Mouse (Mus musculus): ENCODE data around the gene Ifitm7. TPM values are rescaled to one million over a fixed set of nuclear protein-coding genes. Genes with fewer than 3 reads are reported as not detected.
"Not testable (repeated sequence)": the region's sequence is repeated elsewhere in the genome, so short reads cannot be mapped to it uniquely, and the experiment has no call there.

Ifitm7 gene
- polyA plus RNA-seq, 1 experiment from 2014 or later: not detected

DNA sequence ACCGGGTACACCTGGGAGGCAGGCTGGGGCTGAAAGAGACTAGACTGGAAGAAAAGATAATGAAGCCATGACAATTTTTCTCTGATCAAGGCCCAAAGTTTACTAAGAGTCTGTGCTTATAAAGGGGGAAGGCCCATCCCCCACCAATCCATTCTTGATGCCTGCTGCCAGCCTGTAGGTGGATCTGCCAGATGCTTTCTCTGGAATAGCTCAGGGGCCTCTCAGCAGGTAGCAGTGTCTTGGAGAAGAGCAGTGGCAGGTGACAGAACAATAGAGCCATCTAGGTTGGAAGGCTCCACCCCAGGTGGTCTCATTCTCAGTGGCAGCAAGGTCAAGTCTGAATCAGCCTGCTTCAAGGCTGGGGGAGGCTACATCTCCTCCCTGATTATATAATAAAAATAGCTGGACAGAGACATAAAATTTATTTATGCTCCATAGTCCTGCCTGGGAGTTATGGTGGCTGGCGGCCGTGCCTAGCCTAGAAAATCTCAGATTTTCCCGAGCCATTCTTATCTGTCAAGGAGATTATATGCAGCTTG is 10.3 kb downstream of the Ifitm7 start:
- not testable (repeated sequence) for H3K36me3 ChIP-seq; H3K4me2 ChIP-seq; H3K4me3 ChIP-seq (replicated peaks); DNase-seq; H3K9ac ChIP-seq; H3K27me3 ChIP-seq; H3K9me3 ChIP-seq (replicated peaks); ATAC-seq (ENCODE audit: low read depth); H3K27ac ChIP-seq; H3K4me1 ChIP-seq (replicated peaks)
- WGBS (ENCODE audit: insufficient replicate concordance): 79% methylated on average over 4 of the region's 4 CpGs

DNA sequence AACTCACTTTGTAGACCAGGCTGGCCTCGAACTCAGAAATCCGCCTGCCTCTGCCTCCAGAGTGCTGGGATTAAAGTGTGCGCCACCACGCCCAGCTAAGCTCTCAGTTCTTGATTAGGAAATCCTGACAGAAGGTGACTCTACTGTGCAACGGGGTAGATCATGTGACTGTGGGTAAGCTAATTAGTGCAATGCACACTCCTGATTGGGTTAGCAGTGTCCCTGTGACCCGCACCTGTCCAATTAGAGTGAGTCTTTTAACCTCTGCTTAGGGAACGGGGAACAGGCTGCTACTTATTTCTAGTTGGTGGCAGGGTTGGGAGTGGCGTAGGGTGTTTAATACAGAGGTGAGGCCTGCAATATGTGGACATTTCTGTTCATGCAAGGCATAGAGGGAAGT is 14.6 kb downstream of the Ifitm7 start:
- Histone ChIP-seq H3K9me3 (replicated peaks) (no peaks in the 10 kb centered on the region), H3K36me3 (no peaks in the 10 kb centered on the region), H3K4me3 (replicated peaks) (no peak overlapping the region), H3K4me2 (no peak overlapping the region), H3K27ac (no peak overlapping the region), H3K4me1 (replicated peaks) (no peaks in the 10 kb centered on the region), H3K9ac (no peak overlapping the region), H3K27me3 (no peaks in the 10 kb centered on the region)
- no peak for ATAC-seq (ENCODE audit: low read depth)
- DNase-seq: no peak
- 76% methylated on average over 8 of the region's 8 CpGs for whole genome bisulfite sequencing (ENCODE audit: insufficient replicate concordance)

DNA sequence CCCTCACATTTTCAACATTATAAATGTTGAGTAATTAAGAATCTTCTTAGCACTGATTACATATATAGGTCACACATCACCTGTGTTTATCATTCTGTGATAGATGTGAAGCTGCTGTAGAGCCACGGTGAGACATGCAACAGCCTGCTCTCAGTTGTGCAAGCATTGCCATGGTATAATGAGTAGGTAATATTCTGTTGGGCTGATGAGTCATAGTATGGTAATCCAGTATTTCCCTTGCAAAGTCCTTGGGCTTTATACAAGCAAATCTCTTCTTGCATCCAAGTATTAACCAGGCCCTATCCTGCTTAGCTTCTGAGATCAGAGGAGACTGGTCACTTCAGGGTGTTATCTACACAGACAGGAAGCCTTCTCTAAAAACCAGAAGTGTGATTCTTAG is 17.6 kb downstream of the Ifitm7 start:
- DNase-seq: no peak
- no peak for ATAC-seq (ENCODE audit: low read depth)
- 80% methylated on average over 1 of the region's 1 CpGs for WGBS (ENCODE audit: insufficient replicate concordance)
- H3K27me3 ChIP-seq: no peaks in the 10 kb centered on the region
- H3K9ac ChIP-seq: no peak overlapping the region
- no peaks in the 10 kb centered on the region for H3K4me1 ChIP-seq (replicated peaks)
- no peak overlapping the region for H3K4me2 ChIP-seq
- H3K9me3 ChIP-seq (replicated peaks): no peaks in the 10 kb centered on the region
- no peaks in the 10 kb centered on the region for H3K36me3 ChIP-seq
- no peak overlapping the region for H3K4me3 ChIP-seq (replicated peaks)
- no peak overlapping the region for H3K27ac ChIP-seq

DNA sequence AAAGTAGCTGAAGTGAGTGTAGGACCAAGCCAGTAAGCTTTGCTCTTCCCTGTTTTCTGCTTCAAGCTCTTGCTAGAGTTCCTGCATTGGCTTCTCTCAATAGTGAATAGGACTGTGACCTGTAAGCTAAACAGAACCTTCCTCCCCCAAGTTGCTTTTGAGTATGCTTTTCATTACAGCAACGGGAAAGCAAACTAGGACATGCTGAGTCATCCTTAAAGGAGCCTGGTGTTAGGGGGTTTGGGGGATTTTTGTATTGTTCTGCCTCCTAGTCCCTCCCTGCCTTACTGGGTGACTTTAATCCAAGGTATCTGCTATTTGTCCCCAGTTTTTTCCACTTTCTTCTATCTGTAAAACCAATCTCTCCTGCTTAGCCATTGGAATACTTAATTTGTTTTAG is 24.6 kb downstream of the Ifitm7 start:
- H3K4me1 ChIP-seq (replicated peaks): no peaks in the 10 kb centered on the region
- no peak overlapping the region for H3K27ac ChIP-seq
- ATAC-seq (ENCODE audit: low read depth) (no peak), DNase-seq (no peak)
- no peak overlapping the region for H3K9ac ChIP-seq
- H3K27me3 ChIP-seq: no peaks in the 10 kb centered on the region
- H3K4me3 ChIP-seq (replicated peaks): no peak overlapping the region
- H3K9me3 ChIP-seq (replicated peaks): no peaks in the 10 kb centered on the region
- H3K36me3 ChIP-seq: no peaks in the 10 kb centered on the region
- no peak overlapping the region for H3K4me2 ChIP-seq
- WGBS (ENCODE audit: insufficient replicate concordance): 10% methylated on average over 1 of the region's 1 CpGs

DNA sequence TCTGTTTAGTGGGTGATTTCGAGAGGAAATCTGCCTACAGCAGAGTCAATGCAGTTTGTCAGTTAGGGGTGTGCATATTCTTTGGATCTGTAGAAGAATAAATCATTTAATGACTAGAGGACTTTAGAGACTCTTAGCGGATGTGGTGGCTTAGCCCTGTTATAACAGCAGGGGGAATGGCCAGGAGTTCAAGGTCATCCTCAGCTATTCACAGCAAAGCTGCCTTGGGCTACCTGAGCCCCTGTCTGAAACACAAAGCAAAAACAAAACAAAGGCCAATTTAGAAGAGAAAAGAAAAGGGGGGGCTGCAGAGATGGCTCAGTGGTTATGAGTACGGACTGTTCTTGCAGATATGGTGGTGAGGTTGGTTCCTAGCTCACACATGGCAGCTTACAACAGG is 35.4 kb downstream of the Ifitm7 start:
- DNase-seq: no peak
- Histone ChIP-seq H3K4me2 (no peak overlapping the region), H3K4me3 (replicated peaks) (no peak overlapping the region), H3K9ac (no peak overlapping the region), H3K36me3 (no peaks in the 10 kb centered on the region), H3K27ac (no peak overlapping the region), H3K9me3 (replicated peaks) (no peaks in the 10 kb centered on the region), H3K4me1 (replicated peaks) (no peaks in the 10 kb centered on the region), H3K27me3 (no peaks in the 10 kb centered on the region)
- 53% methylated on average over 3 of the region's 3 CpGs for WGBS (ENCODE audit: insufficient replicate concordance)
- no peak for ATAC-seq (ENCODE audit: low read depth)

DNA sequence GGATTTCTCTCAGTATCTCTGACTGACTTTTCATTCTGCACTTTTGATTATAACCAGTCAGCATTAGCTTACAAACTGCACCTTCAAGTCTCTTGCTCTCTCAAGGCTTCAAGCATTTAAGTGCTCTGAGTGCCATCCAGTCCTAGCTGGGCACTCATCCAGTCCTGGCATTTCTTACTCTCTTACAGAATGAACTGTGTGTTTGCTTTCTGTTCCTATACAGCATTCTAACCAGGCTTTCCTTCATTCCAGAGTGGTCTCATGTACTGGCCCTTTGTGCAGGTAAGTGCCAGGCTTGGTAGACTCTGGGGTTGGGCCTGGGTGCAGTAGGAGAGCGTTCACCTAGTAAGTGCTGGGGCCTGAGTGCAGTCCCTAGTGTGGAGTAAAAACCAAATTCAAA is 40.4 kb downstream of the Ifitm7 start:
- DNase-seq (no peak), ATAC-seq (ENCODE audit: low read depth) (no peak)
- Histone ChIP-seq H3K4me2 (no peak overlapping the region), H3K9ac (no peak overlapping the region), H3K4me1 (replicated peaks) (no peaks in the 10 kb centered on the region), H3K27ac (no peak overlapping the region), H3K9me3 (replicated peaks) (no peaks in the 10 kb centered on the region), H3K27me3 (peaks cover 6% of the 10 kb centered on the region), H3K4me3 (replicated peaks) (no peak overlapping the region), H3K36me3 (no peaks in the 10 kb centered on the region)
- WGBS (ENCODE audit: insufficient replicate concordance): 75% methylated on average over 1 of the region's 1 CpGs

DNA sequence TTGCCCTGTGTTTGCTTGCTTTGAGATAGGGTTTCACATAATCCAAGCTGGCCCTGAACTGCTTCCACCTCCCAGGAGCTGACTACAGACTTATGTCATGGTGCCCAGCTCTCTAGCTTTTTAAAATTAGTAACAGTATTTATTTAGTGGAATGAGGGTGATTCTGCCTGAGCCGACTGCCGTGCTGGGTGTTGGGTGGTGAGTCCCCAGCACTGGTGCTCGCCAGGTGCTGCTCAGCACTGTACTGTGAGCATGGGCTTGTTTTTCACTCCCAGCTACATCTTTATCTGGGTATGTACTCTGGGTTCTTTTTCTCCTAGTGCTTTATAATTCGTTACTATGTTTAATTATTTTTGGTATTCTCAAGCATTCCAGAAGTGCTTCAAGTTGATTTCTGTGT is 41.5 kb downstream of the Ifitm7 start:
- ATAC-seq (ENCODE audit: low read depth): no peak
- H3K4me1 ChIP-seq (replicated peaks): 0 out of 2 replicates have a peak, but pooled peaks cover 5% of the 10 kb centered on the region
- H3K4me2 ChIP-seq: no peak overlapping the region
- no peak overlapping the region for H3K9ac ChIP-seq
- peaks cover 17% of the 10 kb centered on the region for H3K27me3 ChIP-seq
- no peaks in the 10 kb centered on the region for H3K9me3 ChIP-seq (replicated peaks)
- DNase-seq: no peak
- H3K36me3 ChIP-seq: no peaks in the 10 kb centered on the region
- no peak overlapping the region for H3K27ac ChIP-seq
- no peak overlapping the region for H3K4me3 ChIP-seq (replicated peaks)
- WGBS (ENCODE audit: insufficient replicate concordance): 59% methylated on average over 4 of the region's 4 CpGs

DNA sequence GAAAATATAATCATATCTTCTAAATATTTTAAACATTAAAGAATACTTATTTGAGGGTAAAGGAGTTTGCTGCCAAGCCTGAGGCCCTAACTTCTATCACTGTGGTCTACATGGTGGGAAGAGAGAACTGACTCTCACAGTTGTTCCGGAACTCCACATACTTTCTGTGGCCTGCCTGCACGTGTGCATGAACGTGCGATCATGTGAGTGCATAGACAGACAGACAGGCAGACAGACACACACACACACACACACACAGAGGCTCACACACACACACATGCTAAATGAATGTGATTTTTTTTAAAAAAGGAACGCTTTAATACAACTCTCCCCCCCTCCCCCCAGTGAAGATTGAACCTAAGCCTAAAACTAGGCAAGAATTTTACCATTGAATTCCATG is 41.9 kb downstream of the Ifitm7 start:
- H3K36me3 ChIP-seq: no peaks in the 10 kb centered on the region
- H3K4me1 ChIP-seq (replicated peaks): 0 out of 2 replicates have a peak, but pooled peaks cover 5% of the 10 kb centered on the region
- 64% methylated on average over 5 of the region's 5 CpGs for WGBS (ENCODE audit: insufficient replicate concordance)
- H3K9me3 ChIP-seq (replicated peaks): no peaks in the 10 kb centered on the region
- no peak overlapping the region for H3K9ac ChIP-seq
- H3K4me3 ChIP-seq (replicated peaks): no peak overlapping the region
- ATAC-seq (ENCODE audit: low read depth): no peak
- no peak overlapping the region for H3K4me2 ChIP-seq
- DNase-seq: no peak
- H3K27me3 ChIP-seq: peaks cover 21% of the 10 kb centered on the region
- no peak overlapping the region for H3K27ac ChIP-seq

DNA sequence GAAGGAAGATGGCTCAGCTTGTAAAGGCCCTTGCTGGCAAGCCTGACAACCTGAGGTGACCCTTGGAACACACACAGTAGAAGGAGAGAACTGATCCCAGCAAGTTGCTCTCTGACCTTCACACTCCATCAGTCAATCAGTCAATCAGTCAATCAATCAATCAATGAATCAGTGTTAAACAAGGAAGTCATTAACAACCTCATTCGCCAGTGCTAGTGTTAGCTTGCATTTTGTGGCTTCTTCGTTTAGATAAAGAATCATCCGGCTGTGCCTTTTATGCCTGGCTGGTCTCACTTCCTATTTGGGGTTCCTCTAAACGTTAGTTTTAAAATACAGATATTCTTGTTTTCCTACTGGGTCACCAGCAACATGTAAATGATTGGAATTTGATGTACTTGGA is 42.5 kb downstream of the Ifitm7 start:
- no peak overlapping the region for H3K27ac ChIP-seq
- no peak for ATAC-seq (ENCODE audit: low read depth)
- 19% methylated on average over 4 of the region's 4 CpGs for WGBS (ENCODE audit: insufficient replicate concordance)
- DNase-seq: no peak
- peaks cover 27% of the 10 kb centered on the region for H3K27me3 ChIP-seq
- no peak overlapping the region for H3K4me3 ChIP-seq (replicated peaks)
- H3K36me3 ChIP-seq: no peaks in the 10 kb centered on the region
- no peak overlapping the region for H3K4me2 ChIP-seq
- no peak overlapping the region for H3K9ac ChIP-seq
- 0 out of 2 replicates have a peak, but pooled peaks cover 5% of the 10 kb centered on the region for H3K4me1 ChIP-seq (replicated peaks)
- no peaks in the 10 kb centered on the region for H3K9me3 ChIP-seq (replicated peaks)

DNA sequence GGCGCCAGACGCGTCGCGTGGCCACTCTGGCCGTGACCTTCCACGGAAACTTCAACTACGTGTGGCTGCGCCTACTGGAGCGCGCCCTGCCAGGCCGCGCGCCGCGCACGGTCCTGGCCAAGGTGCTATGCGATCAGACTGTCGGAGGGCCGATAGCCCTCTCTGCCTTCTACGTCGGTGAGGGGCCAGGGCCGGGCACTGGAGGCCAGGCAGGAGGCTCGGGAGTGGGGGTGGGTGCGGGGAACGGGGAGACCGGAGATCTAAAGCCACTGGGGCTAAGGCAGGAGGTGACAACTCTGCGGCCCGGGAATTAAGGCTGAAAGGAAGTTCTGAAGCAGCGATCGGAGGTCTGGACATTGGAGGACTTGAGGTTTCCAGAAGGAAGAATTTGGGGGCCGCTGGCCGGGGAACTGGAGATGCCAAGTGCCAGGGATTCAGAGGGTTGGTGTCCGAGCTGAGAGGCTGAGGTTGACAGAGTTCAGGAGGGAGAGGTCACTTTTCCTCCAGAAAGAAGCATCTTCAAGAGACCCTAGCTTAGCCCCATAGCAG is 45.8 kb downstream of the Ifitm7 start:
- ATAC-seq (ENCODE audit: low read depth) (0 out of 2 replicates have a peak, but pooled peaks have one; percentile 26), DNase-seq (no peak)
- Histone ChIP-seq H3K27me3 (peaks cover 28% of the 10 kb centered on the region), H3K27ac (no peak overlapping the region), H3K36me3 (no peaks in the 10 kb centered on the region), H3K4me2 (peak overlapping the region; percentile 70), H3K4me1 (replicated peaks) (0 out of 2 replicates have a peak, but pooled peaks cover 5% of the 10 kb centered on the region), H3K4me3 (replicated peaks) (peak overlapping the region; percentile 49), H3K9ac (no peak overlapping the region; the same call in 1 of the 2 replicates), H3K9me3 (replicated peaks) (no peaks in the 10 kb centered on the region)
- WGBS (ENCODE audit: insufficient replicate concordance): 3% methylated on average over 34 of the region's 34 CpGs

DNA sequence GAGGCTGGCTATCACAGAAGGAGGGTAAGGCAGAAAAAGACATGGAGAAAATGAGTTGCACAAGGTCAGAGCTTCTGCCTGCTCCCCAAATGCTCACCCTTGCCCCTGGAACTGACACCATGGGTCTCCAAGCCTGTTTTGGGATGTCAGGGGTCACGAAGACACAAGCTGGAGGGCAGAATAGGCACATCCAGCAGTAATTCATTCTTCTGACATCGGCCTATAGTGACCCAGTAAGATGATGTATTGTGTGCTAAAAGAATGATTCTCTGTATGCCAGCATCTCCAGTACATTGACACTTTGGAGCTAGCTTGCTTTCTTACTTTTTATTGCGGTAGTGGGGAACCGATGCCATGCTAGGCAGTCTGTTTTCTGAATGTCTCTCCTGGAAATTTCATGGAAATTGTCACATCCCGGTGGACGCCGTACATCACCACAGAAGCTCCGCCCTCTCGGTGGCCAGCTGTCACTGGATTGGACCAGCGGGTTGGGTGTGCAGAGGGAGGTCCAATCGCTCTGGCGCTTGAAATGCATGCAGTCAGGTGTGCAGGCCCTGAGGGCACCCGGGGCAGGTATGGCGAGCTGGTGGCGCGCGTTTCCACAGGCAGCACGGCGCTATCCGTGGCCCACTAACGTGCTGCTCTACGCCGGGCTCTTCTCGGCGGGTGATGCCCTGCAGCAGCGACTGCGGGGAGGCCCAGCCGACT is 46.4 kb downstream of the Ifitm7 start:
- no peaks in the 10 kb centered on the region for H3K36me3 ChIP-seq
- no peak for DNase-seq
- H3K4me3 ChIP-seq (replicated peaks): peak overlapping the region; percentile 49
- no peak overlapping the region for H3K27ac ChIP-seq
- H3K4me2 ChIP-seq: peak overlapping the region; percentile 70
- 9% methylated on average over 25 of the region's 28 CpGs for WGBS (ENCODE audit: insufficient replicate concordance)
- H3K4me1 ChIP-seq (replicated peaks): 0 out of 2 replicates have a peak, but pooled peaks cover 5% of the 10 kb centered on the region
- no peaks in the 10 kb centered on the region for H3K9me3 ChIP-seq (replicated peaks)
- ATAC-seq (ENCODE audit: low read depth): peak; percentile 50; the same call in 1 of the 2 replicates
- peaks cover 28% of the 10 kb centered on the region for H3K27me3 ChIP-seq
- no peak overlapping the region; the same call in 1 of the 2 replicates for H3K9ac ChIP-seq

All from liver, embryonic 13.5 days (tissue).